Mouse (Mus musculus): Measurements from ENCODE around the gene Usp15. TPM values are rescaled to one million over a fixed set of nuclear protein-coding genes. Genes with fewer than 3 reads are reported as not detected.

The Usp15 gene
- polyA plus RNA-seq, 1 experiment: 48.2 TPM

DNA sequence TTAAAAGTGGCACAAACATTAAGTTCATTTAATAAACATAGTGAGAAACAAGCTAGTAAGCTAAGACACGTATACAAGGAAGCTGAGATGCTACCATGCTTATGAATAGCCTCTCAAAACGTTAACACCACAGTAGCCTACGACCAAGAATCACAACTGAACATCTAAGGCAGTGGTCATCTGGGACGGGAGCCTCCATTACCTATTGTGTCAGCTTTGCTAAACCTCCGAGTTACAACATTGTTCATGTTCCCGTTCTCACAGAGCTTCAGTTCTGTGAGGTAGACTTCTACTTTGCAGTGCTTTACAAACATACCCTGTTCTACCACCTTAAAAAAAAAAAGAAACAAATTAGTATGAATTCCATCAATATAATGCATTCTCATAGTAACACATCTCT lies 25.9 kb downstream of the Usp15 start:
- DNase-seq (ENCODE audit: low read depth): no peak
- TF ChIP-seq POLR2A (IDR thresholded peaks at IDR 0.05; ENCODE audit: borderline replicate concordance, extremely low read depth, insufficient read depth, insufficient read length, poor library complexity, severe bottlenecking) (no peak), CTCF (IDR thresholded peaks at IDR 0.05; ENCODE audit: borderline replicate concordance, extremely low read depth, insufficient read depth, insufficient read length) (no peak)

DNA sequence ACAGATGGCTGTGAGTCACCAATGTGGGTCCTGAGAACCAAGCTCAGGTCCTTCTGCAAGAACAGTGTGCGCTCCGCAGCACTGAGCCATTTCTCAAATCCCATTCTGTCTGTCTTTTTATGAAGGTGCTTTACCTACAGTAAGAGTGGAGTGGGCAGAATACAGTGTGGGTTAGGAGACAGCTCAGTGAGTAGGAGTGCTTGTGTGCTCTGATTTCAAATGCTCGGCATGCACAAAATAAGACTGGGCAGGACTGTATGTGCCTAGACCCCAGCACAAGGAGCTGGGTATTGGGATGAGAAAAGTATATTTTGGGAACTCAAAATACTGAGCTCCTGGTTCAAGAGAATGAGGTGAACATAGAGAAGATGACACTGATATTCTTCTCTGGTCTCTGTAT lies 31.3 kb downstream of the Usp15 start:
- DNase-seq (ENCODE audit: low read depth): no peak
- no peak for TF ChIP-seq POLR2A (IDR thresholded peaks at IDR 0.05; ENCODE audit: borderline replicate concordance, extremely low read depth, insufficient read depth, insufficient read length, poor library complexity, severe bottlenecking)
- no peak for TF ChIP-seq CTCF (IDR thresholded peaks at IDR 0.05; ENCODE audit: borderline replicate concordance, extremely low read depth, insufficient read depth, insufficient read length)

DNA sequence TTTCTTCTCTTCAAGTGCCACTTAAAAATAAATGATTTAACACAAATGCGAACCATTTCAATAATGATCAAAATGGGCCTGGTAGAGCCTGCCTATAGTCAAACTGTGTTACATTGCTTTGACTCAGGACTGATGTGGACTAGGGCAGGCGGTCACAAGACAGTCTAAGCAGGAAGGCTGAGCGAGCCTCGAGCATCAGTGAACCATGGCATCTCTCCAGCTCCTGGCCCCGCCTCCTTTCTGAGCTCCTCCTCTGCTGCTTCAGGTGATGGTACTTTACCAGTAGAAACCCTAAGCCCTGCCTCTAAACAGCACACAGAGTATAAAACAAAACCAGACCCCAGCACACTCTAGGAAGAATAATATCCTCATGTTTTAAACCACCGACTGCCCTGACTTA lies 36.3 kb downstream of the Usp15 start:
- no peak for DNase-seq (ENCODE audit: low read depth)
- TF ChIP-seq POLR2A (IDR thresholded peaks at IDR 0.05; ENCODE audit: borderline replicate concordance, extremely low read depth, insufficient read depth, insufficient read length, poor library complexity, severe bottlenecking) (no peak), CTCF (IDR thresholded peaks at IDR 0.05; ENCODE audit: borderline replicate concordance, extremely low read depth, insufficient read depth, insufficient read length) (no peak)

DNA sequence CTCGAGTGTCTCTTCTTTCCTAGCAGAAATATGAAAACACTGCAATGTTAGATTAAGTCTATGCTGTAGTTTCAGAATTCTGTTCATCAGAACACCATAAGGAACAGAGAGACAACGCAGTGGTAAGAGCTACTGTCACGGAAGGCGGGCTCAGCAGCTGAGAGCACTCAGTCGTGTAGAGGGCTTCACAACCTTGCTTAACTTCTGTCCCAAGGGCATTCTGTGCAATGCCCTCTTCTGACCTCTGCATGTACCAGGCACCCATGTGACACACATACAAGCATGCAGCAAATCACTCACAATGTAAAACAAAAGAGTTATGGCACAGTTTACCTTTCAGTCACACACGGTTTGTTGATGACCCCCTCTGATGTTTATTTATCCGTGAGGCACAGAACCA lies 37.5 kb downstream of the Usp15 start:
- DNase-seq (ENCODE audit: low read depth): no peak
- TF ChIP-seq POLR2A (IDR thresholded peaks at IDR 0.05; ENCODE audit: borderline replicate concordance, extremely low read depth, insufficient read depth, insufficient read length, poor library complexity, severe bottlenecking) (no peak), CTCF (IDR thresholded peaks at IDR 0.05; ENCODE audit: borderline replicate concordance, extremely low read depth, insufficient read depth, insufficient read length) (no peak)

DNA sequence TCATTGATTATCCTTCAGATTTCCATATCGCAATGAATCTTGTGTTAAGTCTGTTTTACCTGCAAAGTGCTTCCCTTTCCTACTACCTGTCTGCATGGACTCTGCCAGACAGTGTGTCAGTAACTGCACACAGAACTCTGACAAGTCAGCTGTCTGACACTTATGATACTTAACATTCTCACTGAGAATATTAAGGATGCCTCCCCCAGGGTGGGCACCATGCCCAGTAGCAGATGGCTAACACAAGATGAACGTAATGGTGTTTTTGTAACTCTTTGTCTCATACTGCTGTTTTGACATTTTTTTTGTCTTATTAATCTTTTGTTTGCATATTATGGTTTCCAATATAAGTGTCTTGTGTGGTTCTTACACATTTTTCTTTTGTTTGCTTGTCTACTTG lies 40.4 kb downstream of the Usp15 start:
- peak; percentile 75 for DNase-seq (ENCODE audit: low read depth)
- TF ChIP-seq CTCF (IDR thresholded peaks at IDR 0.05; ENCODE audit: borderline replicate concordance, extremely low read depth, insufficient read depth, insufficient read length) (no peak), POLR2A (IDR thresholded peaks at IDR 0.05; ENCODE audit: borderline replicate concordance, extremely low read depth, insufficient read depth, insufficient read length, poor library complexity, severe bottlenecking) (no peak)

DNA sequence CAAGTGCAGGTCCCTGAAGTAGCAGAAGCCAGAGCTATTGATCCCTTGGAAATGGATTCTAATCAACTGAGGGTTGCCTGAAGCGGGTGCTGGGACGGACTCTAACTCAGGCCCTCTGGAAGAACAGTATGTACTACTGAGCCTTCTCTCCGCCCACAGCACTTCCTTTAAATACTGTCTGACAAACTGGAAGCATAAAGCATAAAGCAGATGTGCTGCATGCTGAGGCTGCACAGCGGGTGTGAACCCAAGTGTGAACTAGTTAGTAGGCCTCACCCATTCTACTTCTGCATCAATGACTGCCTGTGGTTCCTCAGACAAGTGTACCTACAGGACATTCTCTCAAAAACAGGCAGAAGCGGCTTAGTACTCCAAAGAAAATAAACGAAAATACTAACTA lies 41.0 kb downstream of the Usp15 start:
- TF ChIP-seq POLR2A (IDR thresholded peaks at IDR 0.05; ENCODE audit: borderline replicate concordance, extremely low read depth, insufficient read depth, insufficient read length, poor library complexity, severe bottlenecking): no peak
- DNase-seq (ENCODE audit: low read depth): peak; percentile 15

DNA sequence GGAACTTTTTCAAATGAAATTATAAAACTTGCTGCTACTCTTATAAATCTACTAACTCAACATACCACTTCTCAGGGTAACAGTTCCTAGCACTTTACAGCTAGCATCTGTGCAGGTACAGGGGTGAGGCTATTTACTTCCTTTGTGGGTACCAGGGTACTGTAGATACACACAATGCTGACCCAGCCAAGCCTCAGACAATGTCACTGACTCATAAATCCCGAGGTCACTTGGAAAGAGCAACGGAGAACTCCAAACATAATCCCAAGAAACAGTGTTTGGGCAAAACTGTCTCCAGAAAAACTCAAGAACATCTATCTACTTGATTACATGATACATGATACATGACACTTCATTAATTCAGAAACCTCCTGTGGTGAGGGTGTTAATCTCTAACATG lies 43.5 kb downstream of the Usp15 start:
- DNase-seq (ENCODE audit: low read depth): no peak
- TF ChIP-seq CTCF (IDR thresholded peaks at IDR 0.05; ENCODE audit: borderline replicate concordance, extremely low read depth, insufficient read depth, insufficient read length): no peak

DNA sequence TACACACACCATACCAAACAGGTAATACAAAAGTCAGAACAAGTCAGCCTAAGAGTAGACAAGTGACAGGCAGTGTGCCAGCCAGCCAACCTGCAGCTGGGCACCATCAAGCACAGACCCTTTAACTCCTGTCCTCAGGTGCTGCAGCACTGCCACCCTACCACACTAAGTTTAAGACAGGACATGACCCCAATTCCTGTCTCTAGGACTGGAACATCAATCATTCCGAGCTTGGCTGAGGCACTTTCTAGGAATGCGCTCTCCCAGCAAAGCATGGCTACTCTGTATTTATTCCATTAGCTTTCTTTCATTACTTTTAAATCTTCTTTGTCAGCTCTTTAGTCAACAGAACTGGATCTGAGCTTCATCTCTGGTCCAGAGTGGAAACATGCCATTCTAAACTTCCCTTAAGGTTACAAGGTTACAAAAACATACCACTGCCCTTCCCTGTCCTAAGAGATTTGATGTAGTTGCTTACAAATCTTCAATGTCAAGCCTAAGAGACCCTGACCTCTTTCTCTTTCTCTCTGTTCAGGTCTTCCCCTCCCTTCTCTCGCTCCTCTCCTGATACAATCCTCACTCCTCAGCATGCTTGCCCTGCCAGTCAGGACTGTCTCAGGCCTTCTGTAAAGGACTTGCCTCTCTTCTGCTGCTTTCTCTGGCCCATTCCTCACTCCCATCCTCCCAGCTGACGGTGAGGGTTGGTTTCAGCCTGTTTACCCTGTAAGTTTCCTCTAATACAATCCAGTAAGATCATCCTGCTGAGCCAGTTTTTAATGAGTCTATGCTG lies 48.6 kb downstream of the Usp15 start:
- TF ChIP-seq CTCF (IDR thresholded peaks at IDR 0.05; ENCODE audit: borderline replicate concordance, extremely low read depth, insufficient read depth, insufficient read length): no peak
- no peak for TF ChIP-seq POLR2A (IDR thresholded peaks at IDR 0.05; ENCODE audit: borderline replicate concordance, extremely low read depth, insufficient read depth, insufficient read length, poor library complexity, severe bottlenecking)
- DNase-seq (ENCODE audit: low read depth): no peak

DNA sequence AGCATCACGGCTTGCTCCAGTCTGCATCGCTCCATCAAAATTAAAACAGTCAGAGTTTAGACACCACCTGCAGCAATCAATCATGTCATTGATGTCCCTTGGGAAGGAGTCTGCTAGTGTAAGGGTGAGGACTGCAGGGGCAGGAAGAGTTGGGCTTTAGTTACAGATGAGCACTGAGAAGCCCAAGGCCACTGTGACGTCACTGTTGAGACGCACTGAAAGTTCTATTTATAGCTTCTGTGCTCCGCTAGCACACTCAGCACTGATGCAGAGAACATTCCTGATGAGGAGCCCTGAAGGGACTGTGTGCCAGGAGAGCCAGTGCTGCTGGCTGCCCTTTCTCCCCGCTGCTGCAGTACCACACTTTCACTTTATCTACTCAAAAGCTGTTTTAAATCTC lies 49.6 kb downstream of the Usp15 start:
- peak; percentile 48 for DNase-seq (ENCODE audit: low read depth)
- TF ChIP-seq CTCF (IDR thresholded peaks at IDR 0.05; ENCODE audit: borderline replicate concordance, extremely low read depth, insufficient read depth, insufficient read length) (no peak), POLR2A (IDR thresholded peaks at IDR 0.05; ENCODE audit: borderline replicate concordance, extremely low read depth, insufficient read depth, insufficient read length, poor library complexity, severe bottlenecking) (no peak)

DNA sequence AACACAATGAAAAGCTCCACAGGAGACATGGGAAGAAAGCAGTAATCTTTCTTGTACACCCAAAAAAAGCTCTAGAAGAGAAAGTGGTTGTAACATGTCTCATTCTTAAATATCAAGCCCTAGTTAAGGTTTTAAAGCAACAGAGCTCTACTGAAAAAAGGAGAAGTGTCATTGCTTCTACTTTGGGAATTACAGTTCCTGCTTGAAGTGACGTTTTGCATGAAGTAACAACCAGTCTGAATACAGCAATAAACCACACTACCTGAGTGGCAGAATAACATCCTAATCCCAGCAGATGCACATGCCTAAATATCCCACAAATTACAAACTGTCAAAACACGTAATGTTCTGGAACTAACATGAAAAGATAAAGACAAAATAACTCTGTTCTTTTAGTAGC lies 50.4 kb downstream of the Usp15 start:
- TF ChIP-seq POLR2A (IDR thresholded peaks at IDR 0.05; ENCODE audit: borderline replicate concordance, extremely low read depth, insufficient read depth, insufficient read length, poor library complexity, severe bottlenecking): no peak
- TF ChIP-seq CTCF (IDR thresholded peaks at IDR 0.05; ENCODE audit: borderline replicate concordance, extremely low read depth, insufficient read depth, insufficient read length): no peak
- no peak for DNase-seq (ENCODE audit: low read depth)

DNA sequence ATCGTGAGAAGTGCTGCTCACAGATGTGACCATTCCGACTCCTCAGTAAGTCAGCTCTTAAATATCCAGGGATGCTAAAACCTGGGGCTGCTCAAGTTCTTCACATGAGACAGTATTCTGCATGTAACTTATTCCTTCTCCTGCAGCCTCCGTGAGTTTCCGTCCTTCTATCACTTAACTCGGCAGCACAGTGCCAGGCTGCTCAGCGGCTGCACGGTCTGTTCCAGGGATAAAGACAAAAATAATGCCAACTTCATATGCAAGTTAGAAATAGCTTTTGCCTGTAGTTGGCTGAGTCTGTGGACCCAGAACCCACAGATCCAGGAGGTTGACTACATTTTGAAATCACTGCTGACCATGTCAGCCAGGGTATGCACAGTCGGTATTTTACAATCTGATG lies 52.5 kb downstream of the Usp15 start:
- DNase-seq (ENCODE audit: low read depth): no peak

DNA sequence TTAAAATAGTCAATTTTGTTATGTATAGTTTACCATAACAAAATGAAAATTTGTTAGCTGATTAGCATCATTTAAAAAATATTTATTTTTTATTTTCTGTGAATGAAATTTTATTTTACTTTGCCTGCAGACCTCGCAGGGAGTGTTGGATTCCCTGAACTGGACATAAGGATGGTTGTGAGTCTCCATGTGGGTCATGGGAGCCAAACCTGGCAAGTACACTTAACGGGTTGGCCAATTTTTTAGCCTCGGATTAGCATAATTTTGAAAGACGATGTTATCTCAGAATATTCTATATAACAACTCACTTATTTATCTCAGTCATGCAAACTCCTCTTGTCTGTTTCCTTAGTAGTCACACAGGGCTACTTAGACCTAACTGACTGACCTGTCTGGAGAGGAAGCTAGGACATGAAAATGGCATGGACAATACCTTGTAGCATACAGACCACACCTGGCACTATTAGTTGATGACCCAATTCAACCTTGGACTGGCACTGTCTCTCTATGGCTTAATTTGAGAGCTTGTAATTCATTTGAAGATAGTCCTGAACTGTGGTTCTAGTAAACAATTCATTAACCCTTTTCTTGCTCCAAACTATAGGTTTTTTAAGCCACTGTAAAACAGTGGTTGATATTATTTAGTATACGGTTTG lies 54.3 kb downstream of the Usp15 start:
- TF ChIP-seq POLR2A (IDR thresholded peaks at IDR 0.05; ENCODE audit: borderline replicate concordance, extremely low read depth, insufficient read depth, insufficient read length, poor library complexity, severe bottlenecking): no peak
- TF ChIP-seq CTCF (IDR thresholded peaks at IDR 0.05; ENCODE audit: borderline replicate concordance, extremely low read depth, insufficient read depth, insufficient read length): no peak

More for the DNA sequence above, 52.5 kb downstream of the Usp15 start:
- TF ChIP-seq POLR2A (IDR thresholded peaks at IDR 0.05; ENCODE audit: borderline replicate concordance, extremely low read depth, insufficient read depth, insufficient read length, poor library complexity, severe bottlenecking) (no peak), CTCF (IDR thresholded peaks at IDR 0.05; ENCODE audit: borderline replicate concordance, extremely low read depth, insufficient read depth, insufficient read length) (no peak)

More for the DNA sequence above, 54.3 kb downstream of the Usp15 start:
- no peak for DNase-seq (ENCODE audit: low read depth)
